Mouse (Mus musculus): ENCODE measurements around the gene Arl8a. TPM values are rescaled to one million over a fixed set of nuclear protein-coding genes. Genes with fewer than 3 reads are reported as not detected.

Gene Arl8a
- polyA plus RNA-seq, 1 experiment from 2014 or later, result 68.8 TPM

GRCm38 (mm10) chr1:135180830-135181229 is 34.2 kb downstream of the Arl8a start:
- 43% methylated on average over 10 of the region's 10 CpGs for WGBS
- ATAC-seq, result peak; percentile 90
- peak overlapping the region; percentile 84 for H3K27ac ChIP-seq (ENCODE audit: low read depth, low read length)
- H3K9ac ChIP-seq (ENCODE audit: low read depth, low read length), result no peak overlapping the region
- no peak overlapping the region for H3K4me3 ChIP-seq (ENCODE audit: low read depth, low read length)
- TF ChIP-seq CTCF (IDR thresholded peaks at IDR 0.05; ENCODE audit: low read depth), result no peak
- H3K4me2 ChIP-seq (replicated peaks; ENCODE audit: low read depth), result no peak overlapping the region
- no peaks in the 10 kb centered on the region for H3K36me3 ChIP-seq (ENCODE audit: control insufficient read depth, insufficient read depth)
- no peaks in the 10 kb centered on the region for H3K27me3 ChIP-seq (replicated peaks; ENCODE audit: control insufficient read depth, insufficient read depth, low read length)
- peaks cover 8% of the 10 kb centered on the region for H3K4me1 ChIP-seq (replicated peaks; ENCODE audit: control insufficient read depth, insufficient read depth, low read length)
- no peaks in the 10 kb centered on the region for H3K9me3 ChIP-seq (ENCODE audit: control insufficient read depth)

DNA sequence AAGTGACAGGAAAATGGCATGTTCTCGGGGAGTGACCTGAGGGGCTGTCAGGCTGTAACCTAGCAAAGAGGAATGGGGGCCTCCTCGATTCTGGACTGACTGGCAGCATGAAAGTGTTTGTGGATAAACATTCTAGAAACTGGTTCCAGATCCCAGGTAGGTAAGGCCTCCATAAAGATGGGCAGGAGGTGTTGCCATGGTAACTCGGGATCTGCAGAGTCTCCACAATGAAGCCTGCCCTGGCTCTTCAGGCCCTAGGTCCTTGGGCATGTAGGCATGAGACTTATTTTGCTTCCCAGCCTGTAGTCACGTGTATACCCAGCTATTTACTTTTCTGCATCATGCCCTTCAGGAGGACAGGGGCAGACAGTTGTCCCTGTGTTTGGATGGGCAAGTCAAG is 34.7 kb downstream of the Arl8a start:
- 43% methylated on average over 4 of the region's 4 CpGs for WGBS
- no peak for TF ChIP-seq CTCF (IDR thresholded peaks at IDR 0.05; ENCODE audit: low read depth)
- Histone ChIP-seq H3K27ac (ENCODE audit: low read depth, low read length) (peak overlapping the region; percentile 84), H3K9ac (ENCODE audit: low read depth, low read length) (no peak overlapping the region), H3K4me1 (replicated peaks; ENCODE audit: control insufficient read depth, insufficient read depth, low read length) (peaks cover 8% of the 10 kb centered on the region), H3K4me3 (ENCODE audit: low read depth, low read length) (no peak overlapping the region), H3K4me2 (replicated peaks; ENCODE audit: low read depth) (no peak overlapping the region), H3K27me3 (replicated peaks; ENCODE audit: control insufficient read depth, insufficient read depth, low read length) (no peaks in the 10 kb centered on the region), H3K36me3 (ENCODE audit: control insufficient read depth, insufficient read depth) (no peaks in the 10 kb centered on the region), H3K9me3 (ENCODE audit: control insufficient read depth) (no peaks in the 10 kb centered on the region)
- no peak for ATAC-seq

- ATAC-seq, result no peak
- TF ChIP-seq CTCF (IDR thresholded peaks at IDR 0.05; ENCODE audit: low read depth), result no peak
- no peak overlapping the region for H3K9ac ChIP-seq (ENCODE audit: low read depth, low read length)
- H3K9me3 ChIP-seq (ENCODE audit: control insufficient read depth), result no peaks in the 10 kb centered on the region
- no peak overlapping the region for H3K4me2 ChIP-seq (replicated peaks; ENCODE audit: low read depth)
- no peaks in the 10 kb centered on the region for H3K27me3 ChIP-seq (replicated peaks; ENCODE audit: control insufficient read depth, insufficient read depth, low read length)
- H3K36me3 ChIP-seq (ENCODE audit: control insufficient read depth, insufficient read depth), result no peaks in the 10 kb centered on the region
- WGBS, result 82% methylated on average over 8 of the region's 8 CpGs
- peaks cover 8% of the 10 kb centered on the region; the same call in 1 of the 2 replicates for H3K4me1 ChIP-seq (replicated peaks; ENCODE audit: control insufficient read depth, insufficient read depth, low read length)
- H3K27ac ChIP-seq (ENCODE audit: low read depth, low read length), result peak overlapping the region; percentile 84
- no peak overlapping the region for H3K4me3 ChIP-seq (ENCODE audit: low read depth, low read length)
Observed at GRCm38 (mm10) chr1:135181880-135182623, 35.4 kb downstream of the Arl8a start.

GRCm38 (mm10) chr1:135182975-135183374 is 36.4 kb downstream of the Arl8a start:
- no peak overlapping the region for H3K4me3 ChIP-seq (ENCODE audit: low read depth, low read length)
- H3K4me2 ChIP-seq (replicated peaks; ENCODE audit: low read depth), result 0 out of 2 replicates have a peak overlapping the region, but pooled peaks have one; percentile 9
- WGBS, result 51% methylated on average over 3 of the region's 3 CpGs
- H3K27me3 ChIP-seq (replicated peaks; ENCODE audit: control insufficient read depth, insufficient read depth, low read length), result no peaks in the 10 kb centered on the region
- peaks cover 8% of the 10 kb centered on the region; the same call in 1 of the 2 replicates for H3K4me1 ChIP-seq (replicated peaks; ENCODE audit: control insufficient read depth, insufficient read depth, low read length)
- no peak for TF ChIP-seq CTCF (IDR thresholded peaks at IDR 0.05; ENCODE audit: low read depth)
- H3K9me3 ChIP-seq (ENCODE audit: control insufficient read depth), result no peaks in the 10 kb centered on the region
- H3K9ac ChIP-seq (ENCODE audit: low read depth, low read length), result no peak overlapping the region
- H3K36me3 ChIP-seq (ENCODE audit: control insufficient read depth, insufficient read depth), result no peaks in the 10 kb centered on the region
- ATAC-seq, result peak; percentile 17
- H3K27ac ChIP-seq (ENCODE audit: low read depth, low read length), result peak overlapping the region; percentile 84

GRCm38 (mm10) chr1:135183448-135183847 is 36.8 kb downstream of the Arl8a start:
- peak; percentile 58 for ATAC-seq
- H3K4me3 ChIP-seq (ENCODE audit: low read depth, low read length), result no peak overlapping the region
- 40% methylated on average over 4 of the region's 4 CpGs for WGBS
- peak overlapping the region; percentile 17; the same call in 1 of the 2 replicates for H3K9ac ChIP-seq (ENCODE audit: low read depth, low read length)
- H3K4me2 ChIP-seq (replicated peaks; ENCODE audit: low read depth), result 0 out of 2 replicates have a peak overlapping the region, but pooled peaks have one; percentile 9
- no peaks in the 10 kb centered on the region for H3K36me3 ChIP-seq (ENCODE audit: control insufficient read depth, insufficient read depth)
- H3K4me1 ChIP-seq (replicated peaks; ENCODE audit: control insufficient read depth, insufficient read depth, low read length), result peaks cover 8% of the 10 kb centered on the region; the same call in 1 of the 2 replicates
- no peak for TF ChIP-seq CTCF (IDR thresholded peaks at IDR 0.05; ENCODE audit: low read depth)
- no peaks in the 10 kb centered on the region for H3K27me3 ChIP-seq (replicated peaks; ENCODE audit: control insufficient read depth, insufficient read depth, low read length)
- H3K27ac ChIP-seq (ENCODE audit: low read depth, low read length), result peak overlapping the region; percentile 84
- H3K9me3 ChIP-seq (ENCODE audit: control insufficient read depth), result no peaks in the 10 kb centered on the region

DNA sequence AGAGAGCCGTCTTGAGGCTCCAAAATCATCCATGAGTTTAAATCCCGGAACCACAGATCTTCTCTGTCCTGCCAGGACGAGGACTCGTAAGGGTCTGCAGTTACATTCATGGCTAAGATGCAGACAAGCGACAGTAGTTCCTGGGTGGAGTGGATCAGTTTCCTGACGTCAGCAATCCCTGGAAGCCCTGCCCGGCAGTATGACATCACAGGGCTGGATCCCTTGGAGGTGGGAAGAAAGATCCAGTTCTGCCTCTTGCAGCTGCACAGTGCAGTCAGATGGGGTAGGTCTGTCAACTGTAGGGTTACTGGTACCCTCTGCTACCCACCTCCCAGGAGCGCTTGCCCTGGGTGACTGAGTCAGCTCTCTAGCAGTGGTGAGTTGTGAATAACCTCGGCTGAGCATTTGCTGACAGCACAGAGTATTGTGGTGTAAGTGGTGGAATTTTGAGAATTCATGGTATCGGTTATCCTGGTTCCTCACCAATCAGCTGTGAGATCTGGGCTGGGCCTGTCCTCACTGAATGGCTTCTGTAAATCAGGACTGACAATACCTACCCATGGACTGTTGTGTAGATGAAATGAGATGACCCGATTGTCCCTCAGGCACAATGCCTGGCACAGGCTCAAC is 37.4 kb downstream of the Arl8a start:
- Histone ChIP-seq H3K27me3 (replicated peaks; ENCODE audit: control insufficient read depth, insufficient read depth, low read length) (no peaks in the 10 kb centered on the region), H3K27ac (ENCODE audit: low read depth, low read length) (peak overlapping the region; percentile 84), H3K4me3 (ENCODE audit: low read depth, low read length) (no peak overlapping the region), H3K4me1 (replicated peaks; ENCODE audit: control insufficient read depth, insufficient read depth, low read length) (peaks cover 8% of the 10 kb centered on the region; the same call in 1 of the 2 replicates), H3K9ac (ENCODE audit: low read depth, low read length) (peak overlapping the region; percentile 17; the same call in 1 of the 2 replicates), H3K36me3 (ENCODE audit: control insufficient read depth, insufficient read depth) (no peaks in the 10 kb centered on the region), H3K4me2 (replicated peaks; ENCODE audit: low read depth) (0 out of 2 replicates have a peak overlapping the region, but pooled peaks have one; percentile 13), H3K9me3 (ENCODE audit: control insufficient read depth) (no peaks in the 10 kb centered on the region)
- ATAC-seq, result no peak
- no peak for TF ChIP-seq CTCF (IDR thresholded peaks at IDR 0.05; ENCODE audit: low read depth)
- 44% methylated on average over 11 of the region's 11 CpGs for WGBS
